Mouse (Mus musculus): ENCODE results near the gene Dscam. TPM values are rescaled to one million over a fixed set of nuclear protein-coding genes. Genes with fewer than 3 reads are reported as not detected.

The Dscam gene
- total RNA-seq, 2 experiments from 2014 or later = 38.2 to 43.0 TPM

- DNase-seq = no peak
Observed at GRCm38 (mm10) chr16:96635916-96636315, 534.6 kb downstream of the Dscam start.

DNA sequence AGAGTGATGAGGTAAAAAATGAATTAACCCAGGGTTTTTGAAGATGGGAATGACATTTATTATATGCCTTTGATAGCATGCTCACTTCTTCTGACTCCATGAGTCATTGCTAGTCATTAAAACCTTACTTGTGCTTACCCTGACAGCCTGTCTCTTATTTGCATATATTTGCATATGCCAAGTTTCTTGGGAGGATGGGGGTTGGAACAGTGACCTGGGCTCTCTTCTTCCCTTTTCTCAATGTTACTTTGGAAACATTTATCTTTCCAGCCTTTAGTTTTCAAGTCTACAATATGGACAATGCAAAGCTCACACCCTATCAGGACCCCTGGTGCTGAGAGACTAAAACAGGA is 535.8 kb downstream of the Dscam start:
- DNase-seq = no peak

GRCm38 (mm10) chr16:96634097-96634790 is 536.3 kb downstream of the Dscam start:
- peak; percentile 42 to 43 for DNase-seq

DNA sequence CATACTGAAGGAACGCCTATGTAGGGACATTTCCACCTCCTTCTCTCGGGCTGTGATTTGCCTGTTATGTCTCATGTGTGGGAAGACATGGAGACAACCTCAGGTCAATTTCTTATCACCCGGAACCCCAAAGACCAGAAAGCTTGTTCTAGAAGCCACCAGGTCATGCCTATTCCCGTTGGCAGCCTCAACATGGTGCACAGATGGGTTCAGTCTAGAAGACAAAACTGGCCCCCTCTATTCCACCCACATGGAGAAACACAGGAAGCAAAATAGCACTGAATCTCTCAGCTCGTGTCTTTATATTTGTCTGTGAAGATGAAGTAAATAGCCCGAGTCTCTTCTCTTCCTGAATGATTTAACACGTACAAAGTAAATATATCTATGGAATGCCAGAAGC is 540.3 kb downstream of the Dscam start:
- peak in 1 of 2 experiments; percentile 12 for DNase-seq

DNA sequence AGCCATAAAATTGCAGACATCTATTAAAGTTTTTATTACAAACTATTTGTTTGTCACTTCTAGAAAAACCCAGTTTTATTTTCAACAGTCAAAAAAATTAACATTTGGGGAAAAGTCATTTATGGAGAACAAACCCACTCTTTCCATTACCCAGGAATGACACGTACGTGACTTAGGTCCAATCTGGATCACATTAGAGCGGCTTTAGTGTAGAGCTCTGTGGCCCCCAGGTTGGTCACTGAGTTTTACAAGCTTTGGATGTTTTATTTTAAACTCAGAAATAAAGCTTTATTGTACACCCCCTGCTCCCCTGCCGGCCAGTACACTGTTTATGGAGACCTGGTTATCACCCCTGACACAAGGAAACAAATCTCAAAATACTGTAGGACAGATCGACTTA is 540.9 kb downstream of the Dscam start:
- DNase-seq = no peak

GRCm38 (mm10) chr16:96625468-96625867 is 545.1 kb downstream of the Dscam start:
- DNase-seq = no peak

GRCm38 (mm10) chr16:96624570-96625411 is 545.8 kb downstream of the Dscam start:
- no peak for DNase-seq

DNA sequence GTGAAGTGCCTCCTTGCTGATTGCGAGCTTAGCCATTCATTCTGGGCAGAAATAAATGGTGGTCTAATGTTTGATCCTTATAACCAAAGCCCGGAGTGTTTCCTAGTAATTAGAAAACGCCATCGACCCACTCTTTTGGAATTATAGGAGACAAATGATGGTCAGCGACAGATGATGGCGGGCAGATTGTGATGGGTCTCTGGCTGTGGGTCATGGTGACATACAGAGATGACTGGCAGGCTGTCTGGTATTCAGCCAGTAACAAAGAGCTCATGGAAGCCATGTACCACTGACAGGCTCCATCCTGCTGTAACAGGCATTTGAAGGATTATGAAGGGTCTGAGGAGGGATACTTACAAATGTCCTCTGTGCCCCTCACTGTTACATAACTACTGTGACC is 549.7 kb downstream of the Dscam start:
- DNase-seq = no peak

DNA sequence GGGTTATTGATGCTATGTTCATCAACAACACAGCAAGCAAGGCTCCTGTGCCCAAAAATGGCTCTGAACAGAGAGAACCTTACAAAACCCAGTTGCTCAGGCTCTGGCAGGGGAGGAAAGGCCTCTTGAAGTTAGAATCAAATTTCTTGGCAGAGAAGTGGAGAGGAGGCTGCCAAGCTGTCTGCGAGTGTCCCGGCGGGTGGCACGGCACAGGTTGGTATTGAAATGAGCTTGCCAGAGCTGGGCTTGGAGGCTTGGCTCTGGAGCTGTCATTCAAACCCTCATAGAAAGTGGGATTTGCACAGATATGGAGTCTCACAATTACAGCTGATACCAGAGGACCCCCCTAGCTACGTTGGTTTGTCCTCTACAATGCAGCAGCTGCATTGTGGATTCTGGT is 550.1 kb downstream of the Dscam start:
- peak; percentile 69 to 70 for DNase-seq

DNA sequence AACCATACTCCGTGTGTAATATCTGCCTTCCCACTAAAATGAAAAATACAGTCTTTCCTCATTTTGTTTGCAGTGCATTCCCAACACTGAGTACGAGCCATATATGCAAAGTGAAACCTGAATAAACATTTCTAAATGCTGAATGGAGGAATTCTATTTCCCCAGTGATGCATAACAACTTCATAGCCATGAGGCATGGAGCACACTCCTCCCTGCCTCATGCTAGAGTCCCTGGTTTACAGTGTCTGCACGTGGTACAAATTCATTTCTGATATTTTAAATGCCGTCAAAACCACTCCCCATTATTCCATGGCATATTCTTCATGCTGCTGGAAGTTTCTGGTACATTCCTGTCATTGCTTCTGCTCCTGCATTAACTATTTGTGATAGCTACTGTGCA is 552.8 kb downstream of the Dscam start:
- DNase-seq = no peak

- no peak for DNase-seq
Observed at GRCm38 (mm10) chr16:96613275-96613674, 557.3 kb downstream of the Dscam start.

DNA sequence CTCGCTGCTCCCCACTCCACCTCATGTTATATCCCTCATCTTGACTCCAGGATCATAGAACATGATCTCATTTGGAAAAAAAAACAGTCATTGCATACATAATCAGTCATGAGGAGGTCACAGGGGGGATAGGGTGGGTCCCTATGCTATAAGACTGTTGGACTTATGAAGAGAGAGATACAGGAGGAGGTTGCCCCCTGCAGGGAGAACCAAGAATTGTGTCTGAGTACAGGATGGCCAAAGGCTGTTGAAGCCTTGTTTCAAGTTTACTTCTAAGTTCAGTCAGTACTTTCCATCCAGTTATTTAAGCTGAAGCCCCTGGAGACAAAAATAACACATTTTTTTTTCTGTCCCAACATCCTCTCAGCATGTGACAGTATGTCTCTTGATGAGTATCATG is 559.7 kb downstream of the Dscam start:
- peak in 1 of 2 experiments; percentile 60 for DNase-seq

DNA sequence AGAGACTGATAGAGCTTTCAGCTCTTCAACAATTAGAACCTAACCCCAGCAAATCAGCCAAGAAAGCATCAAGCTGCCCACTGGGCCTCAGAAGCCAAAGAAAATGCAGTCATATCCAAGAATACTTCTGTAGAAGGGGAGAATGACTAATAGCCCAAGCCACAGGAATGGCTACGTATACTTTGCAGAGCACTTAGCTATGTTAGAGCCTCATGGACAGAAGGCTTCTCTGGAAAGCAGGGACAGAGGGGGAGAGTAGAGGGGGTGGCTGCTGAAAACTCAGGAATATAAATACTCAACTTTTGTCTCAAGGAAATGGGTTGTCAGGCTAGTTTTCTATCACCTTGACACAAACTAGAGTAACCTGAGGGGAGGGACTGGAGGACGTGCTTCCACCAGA is 568.3 kb downstream of the Dscam start:
- DNase-seq = no peak

DNA sequence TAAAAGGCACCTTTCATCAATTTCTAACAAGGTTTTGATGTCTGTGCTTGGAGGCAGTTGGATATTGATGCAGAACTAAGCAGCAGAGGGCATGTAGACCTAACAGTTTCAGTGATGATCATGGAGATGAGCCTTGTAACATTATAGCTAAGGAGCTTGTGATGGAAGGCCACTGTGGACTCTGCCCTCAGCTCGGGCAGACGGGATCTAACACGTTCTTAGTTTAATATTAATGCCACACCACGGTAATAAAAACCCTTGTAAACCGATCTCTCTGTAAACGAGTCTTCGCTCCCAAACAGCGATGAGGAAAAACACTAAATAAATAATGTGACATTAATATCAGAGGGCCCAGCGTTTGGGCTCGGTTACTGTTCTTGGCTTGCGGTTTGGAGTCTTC is 569.8 kb downstream of the Dscam start:
- DNase-seq = no peak

DNA sequence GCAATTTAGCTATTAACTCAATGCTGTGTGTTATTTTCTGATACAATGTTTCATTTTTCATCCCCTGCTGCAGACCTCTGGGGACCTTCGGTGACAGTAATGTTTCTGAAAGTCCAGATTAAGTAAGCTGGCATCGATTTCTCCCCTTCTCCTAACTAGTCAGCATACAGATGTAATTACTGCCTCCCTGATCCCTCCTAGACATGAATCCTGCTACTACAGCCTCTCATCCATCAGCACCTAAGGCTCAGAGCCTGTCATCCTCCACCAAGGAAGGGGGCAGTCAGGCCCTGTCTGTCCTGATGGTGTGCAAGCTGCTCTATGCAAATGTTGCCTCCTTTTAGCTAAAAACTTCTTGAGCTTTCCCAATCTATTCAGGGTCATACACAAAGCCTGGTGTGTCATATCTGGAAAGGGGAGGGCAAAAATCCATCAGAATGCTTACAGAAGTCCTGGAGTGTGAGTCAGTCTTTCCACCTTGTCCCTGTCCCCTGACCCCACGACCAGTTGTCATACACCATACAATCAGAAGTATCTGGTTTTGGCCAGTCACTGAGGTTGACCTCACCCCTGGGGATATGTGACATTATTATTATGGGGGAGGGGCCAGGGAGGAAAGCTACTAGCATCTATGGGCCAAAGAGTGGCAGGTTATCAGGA is 571.0 kb downstream of the Dscam start:
- no peak for DNase-seq

GRCm38 (mm10) chr16:96575841-96576240 is 594.7 kb downstream of the Dscam start:
- no peak for DNase-seq

DNA sequence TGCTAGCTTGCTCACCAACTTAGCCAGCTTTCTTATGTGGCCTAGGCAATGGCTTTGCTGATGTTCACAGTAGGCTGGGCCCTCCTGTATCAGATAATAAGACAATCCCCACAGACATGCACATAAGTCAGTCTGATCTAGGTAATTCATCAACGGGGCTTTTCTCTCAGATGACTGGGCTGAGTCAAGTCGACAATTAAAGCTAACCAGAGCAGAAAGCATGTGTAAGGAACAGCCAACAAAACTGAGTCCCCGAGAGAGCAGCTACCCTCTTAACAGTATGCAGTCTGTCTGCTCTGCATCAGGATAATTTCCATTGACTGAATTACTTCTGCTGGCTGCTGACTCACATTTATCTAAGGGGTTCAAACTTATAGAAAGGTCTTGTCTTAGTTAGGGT is 603.1 kb downstream of the Dscam start:
- no peak for DNase-seq

GRCm38 (mm10) chr16:96563350-96564257 is 606.9 kb downstream of the Dscam start:
- DNase-seq = no peak

- DNase-seq = no peak
Observed at GRCm38 (mm10) chr16:96559796-96560195, 610.8 kb downstream of the Dscam start.

DNA sequence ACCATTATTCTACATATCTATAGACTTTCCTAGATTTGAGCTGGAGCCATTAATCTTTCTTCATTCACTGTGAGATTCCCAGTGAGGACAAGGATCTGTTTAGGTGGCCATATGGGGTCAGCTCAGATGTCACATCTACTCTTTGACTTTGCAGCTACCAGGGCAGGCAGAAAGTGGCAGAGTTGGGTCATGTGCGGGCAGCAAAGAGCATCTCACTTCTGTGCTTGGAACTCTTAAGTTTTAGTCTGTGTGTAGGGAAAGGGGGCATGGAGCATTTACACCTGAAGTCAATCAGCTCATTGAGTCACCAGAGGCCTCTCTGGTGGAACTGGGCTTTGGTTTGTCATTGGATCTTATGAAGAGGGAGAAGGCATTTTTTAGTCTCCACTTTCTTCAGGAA is 612.2 kb downstream of the Dscam start:
- no peak for DNase-seq

- no peak for DNase-seq
Observed at GRCm38 (mm10) chr16:96556621-96557020, 613.9 kb downstream of the Dscam start.

- no peak for DNase-seq
Observed at GRCm38 (mm10) chr16:96555412-96555811, 615.1 kb downstream of the Dscam start.

Measured in layer of hippocampus, postnatal 36 days (tissue).